Mouse (Mus musculus) CH12.LX (cell line): ENCODE data around the gene Fars2. TPM values are rescaled to one million over a fixed set of nuclear protein-coding genes. Genes with fewer than 3 reads are reported as not detected.

Experiments used
- DNase-seq: peaks from one replicate; pipeline ENCODE4 v3.0.0-alpha.2; 2013; ENCODE audit errors: extremely low read depth
- H3K27ac ChIP-seq: 2 replicates; pipeline ENCODE4 v1.5.1; 2012; ENCODE audit warnings: low read depth, mild to moderate bottlenecking, control low read depth, moderate library complexity; ENCODE audit not compliant: insufficient read depth
- H3K27me3 ChIP-seq: replicated peaks from 2 replicates; pipeline ENCODE3; 2012; ENCODE audit warnings: inconsistent platforms
- H3K36me3 ChIP-seq, 2 experiments: replicated peaks in 1 of 2; 2 replicates each; pipeline versions ENCODE3 to v1.6.1; 2012; ENCODE audit warnings: inconsistent platforms in 1 of 2, low read length in 1 of 2, mild to moderate bottlenecking in 1 of 2, mixed read lengths in 1 of 2, moderate library complexity in 1 of 2; ENCODE audit not compliant: control insufficient read depth in 1 of 2, insufficient read depth in 1 of 2
- H3K4me1 ChIP-seq, 2 experiments: 2 replicates each; pipeline ENCODE4 v1.6.1; 2012; ENCODE audit warnings: inconsistent platforms in 1 of 2, moderate library complexity in 1 of 2; ENCODE audit not compliant: insufficient read depth in 2 of 2, control insufficient read depth in 1 of 2
- H3K4me2 ChIP-seq: 2 replicates; pipeline ENCODE4 v1.6.1; 2012; ENCODE audit warnings: low read depth, mild to moderate bottlenecking, control low read depth; ENCODE audit not compliant: poor library complexity, insufficient read depth, severe bottlenecking
- H3K4me3 ChIP-seq, 3 experiments: fragments of 150-350 bp in 1 of 3; sonication (generic) in 1 of 3; replicated peaks in 1 of 3; 2 replicates each; pipeline versions ENCODE3 to v1.5.1; 2011 to 2012; ENCODE audit warnings: low read depth in 2 of 3, low read length in 2 of 3, mild to moderate bottlenecking in 2 of 3, moderate library complexity in 2 of 3, control low read depth in 1 of 3, improper control_type of control experiment in 1 of 3, inconsistent platforms in 1 of 3, mixed read lengths in 1 of 3; ENCODE audit not compliant: poor library complexity in 1 of 3
- H3K79me2 ChIP-seq: replicated peaks from 2 replicates; pipeline ENCODE4 v1.6.1; 2012; ENCODE audit warnings: mild to moderate bottlenecking, moderate library complexity; ENCODE audit not compliant: control insufficient read depth, poor library complexity, insufficient read depth, severe bottlenecking; ENCODE audit errors: extremely low read depth
- H3K9ac ChIP-seq: 2 replicates; pipeline ENCODE4 v1.6.1; 2012; ENCODE audit warnings: low read depth, mild to moderate bottlenecking, control low read depth, moderate library complexity; ENCODE audit not compliant: insufficient read depth
- H3K9me3 ChIP-seq: replicated peaks from 2 replicates; pipeline ENCODE3; 2012; ENCODE audit warnings: low read length, inconsistent platforms, mixed read lengths
- BHLHE40 ChIP-seq: IDR thresholded peaks from 2 replicates; pipeline ENCODE4 v1.6.1; 2011; ENCODE audit warnings: mild to moderate bottlenecking, low read depth, low read length, improper control_type of control experiment
- CHD1 ChIP-seq: IDR thresholded peaks from 2 replicates; pipeline ENCODE4 v1.6.1; 2012; ENCODE audit warnings: low read depth, low read length, improper control_type of control experiment, inconsistent platforms
- CHD2 ChIP-seq: IDR thresholded peaks from 2 replicates; pipeline ENCODE4 v1.6.1; 2011; ENCODE audit warnings: low read length, improper control_type of control experiment
- CTCF ChIP-seq, 2 experiments: IDR thresholded peaks in 1 of 2; conservative IDR thresholded peaks in 1 of 2; 2 replicates each; pipeline ENCODE4 v1.5.1; 2011 to 2012; ENCODE audit warnings: low read depth in 2 of 2, low read length in 2 of 2, improper control_type of control experiment in 1 of 2, inconsistent platforms in 1 of 2, mild to moderate bottlenecking in 1 of 2, moderate library complexity in 1 of 2
- EP300 ChIP-seq: IDR thresholded peaks from 2 replicates; pipeline ENCODE4 v1.6.1; 2011; ENCODE audit warnings: low read length, improper control_type of control experiment
- ETS1 ChIP-seq: conservative IDR thresholded peaks from 2 replicates; pipeline ENCODE4 v1.6.1; 2012; ENCODE audit warnings: low read depth, mild to moderate bottlenecking, inconsistent platforms, low read length, improper control_type of control experiment, moderate library complexity
- GABPA ChIP-seq: IDR thresholded peaks from 2 replicates; pipeline ENCODE4 v1.6.1; 2012; ENCODE audit warnings: low read depth, low read length, improper control_type of control experiment, inconsistent platforms; ENCODE audit not compliant: insufficient replicate concordance
- HCFC1 ChIP-seq: IDR thresholded peaks from 2 replicates; pipeline ENCODE4 v1.6.1; 2012; ENCODE audit warnings: low read depth, mild to moderate bottlenecking, inconsistent platforms, low read length, improper control_type of control experiment
- JUND ChIP-seq: conservative IDR thresholded peaks from 2 replicates; pipeline ENCODE4 v1.6.1; 2011; ENCODE audit warnings: low read depth, low read length, improper control_type of control experiment
- KAT2A ChIP-seq: IDR thresholded peaks from 2 replicates; pipeline ENCODE4 v1.6.1; 2012; ENCODE audit warnings: low read length, improper control_type of control experiment, inconsistent platforms; ENCODE audit not compliant: insufficient replicate concordance
- MAX ChIP-seq: IDR thresholded peaks from 2 replicates; pipeline ENCODE4 v1.6.1; 2011; ENCODE audit warnings: low read length, improper control_type of control experiment
- MYC ChIP-seq: IDR thresholded peaks from 2 replicates; pipeline ENCODE4 v1.6.1; 2011; ENCODE audit warnings: low read depth, mild to moderate bottlenecking, improper control_type of control experiment, low read length
- NRF1 ChIP-seq: IDR thresholded peaks from 2 replicates; pipeline ENCODE4 v1.6.1; 2014; ENCODE audit warnings: low read depth, mild to moderate bottlenecking, inconsistent platforms, low read length, improper control_type of control experiment, moderate library complexity
- PAX5 ChIP-seq: IDR thresholded peaks from 2 replicates; pipeline ENCODE4 v1.6.1; 2012; ENCODE audit warnings: low read length, inconsistent platforms, mixed read lengths
- POLR2A ChIP-seq: IDR thresholded peaks from 2 replicates; pipeline ENCODE4 v1.6.1; 2011; ENCODE audit warnings: low read depth, mild to moderate bottlenecking, improper control_type of control experiment, low read length
- POLR2AphosphoS2 ChIP-seq: IDR thresholded peaks from 2 replicates; pipeline ENCODE4 v1.6.1; 2011; ENCODE audit warnings: low read depth, low read length, improper control_type of control experiment
- RAD21 ChIP-seq: IDR thresholded peaks from 2 replicates; pipeline ENCODE4 v1.6.1; 2011; ENCODE audit warnings: low read depth, mild to moderate bottlenecking, low read length, improper control_type of control experiment, moderate library complexity
- RCOR1 ChIP-seq: conservative IDR thresholded peaks from 2 replicates; pipeline ENCODE4 v1.6.1; 2012; ENCODE audit warnings: low read depth, mild to moderate bottlenecking, inconsistent platforms, low read length, improper control_type of control experiment
- SMC3 ChIP-seq: IDR thresholded peaks from 2 replicates; pipeline ENCODE4 v1.6.1; 2011; ENCODE audit warnings: low read depth, low read length, improper control_type of control experiment
- TBP ChIP-seq: conservative IDR thresholded peaks from 2 replicates; pipeline ENCODE4 v1.6.1; 2011; ENCODE audit warnings: low read depth, low read length, improper control_type of control experiment
- UBTF ChIP-seq: IDR thresholded peaks from 2 replicates; pipeline ENCODE4 v1.6.1; 2012; ENCODE audit warnings: low read depth, mild to moderate bottlenecking, inconsistent platforms, low read length, improper control_type of control experiment, moderate library complexity
- USF1 ChIP-seq: IDR thresholded peaks from 2 replicates; pipeline ENCODE4 v1.6.1; 2014; ENCODE audit warnings: low read depth, mild to moderate bottlenecking, inconsistent platforms, low read length, improper control_type of control experiment
- USF2 ChIP-seq: conservative IDR thresholded peaks from 2 replicates; pipeline ENCODE4 v1.6.1; 2011; ENCODE audit warnings: low read depth, low read length, improper control_type of control experiment
- ZKSCAN1 ChIP-seq: IDR thresholded peaks from 2 replicates; pipeline ENCODE4 v1.6.1; 2012; ENCODE audit warnings: low read depth, inconsistent platforms, low read length, improper control_type of control experiment, borderline replicate concordance
- ZNF384 ChIP-seq: IDR thresholded peaks from 2 replicates; pipeline ENCODE4 v1.6.1; 2012; ENCODE audit warnings: low read depth, low read length, improper control_type of control experiment, inconsistent platforms
- dilution Hi-C: fragments of 300-500 bp; cut with MboI; formaldehyde crosslinking; loops from 2 replicates; pipeline ENCODE4 v1.14.3; 2020; ENCODE audit warnings: low sequenced_read_pairs; ENCODE audit not compliant: extremely low pct_unique_long_range_greater_than_20kb, extremely low pct_ligation_motif_present
- in situ Hi-C: fragments of 300-500 bp; cut with MboI; formaldehyde crosslinking; loops from 3 replicates; pipeline ENCODE4 v1.14.3; 2019; ENCODE audit warnings: low sequenced_read_pairs, low pct_ligation_motif_present, low pct_unique_long_range_greater_than_20kb, mixed read lengths
- polyA plus RNA-seq: library from polyadenylated mRNA; unstranded; fragments of >175 nt; gene quantifications from 2 replicates; pipeline ENCODE4 v1.2.1, GENCODE M21; 2012; ENCODE audit warnings: low read depth; ENCODE audit not compliant: insufficient read length
- total RNA-seq, 2 experiments: library from RNA; depleted of rRNA; stranded (reverse); fragments of 300-350 nt in 1 of 2; fragments of >200 nt in 1 of 2; gene quantifications; 2 replicates each; pipeline ENCODE4 v1.2.3; 2012 to 2014

The Fars2 gene
- total and polyA plus RNA-seq, 3 experiments = 30.2 to 47.7 (median 46.4) TPM

GRCm38 (mm10) chr13:36084701-36085100, 32.5 kb upstream of the Fars2 start:
- no peak for DNase-seq
- H3K27me3 ChIP-seq = no peaks in the 10 kb centered on the region
- no peak overlapping the region for H3K9ac ChIP-seq
- H3K4me2 ChIP-seq = no peak overlapping the region
- peaks cover 5 to 26% of the 10 kb centered on the region in 2 experiments; a peak in 3 of 4 replicates for H3K4me1 ChIP-seq
- no peaks in the 10 kb centered on the region for H3K9me3 ChIP-seq
- H3K4me3 ChIP-seq = no peak overlapping the region
- H3K79me2 ChIP-seq = no peaks in the 10 kb centered on the region
- in situ Hi-C loops (no loop called here), dilution Hi-C loops (no loop called here)
- H3K27ac ChIP-seq = no peak overlapping the region
- TF ChIP-seq ZKSCAN1 = no peak
- TF ChIP-seq MYC = no peak
- no peak for TF ChIP-seq NRF1
- no peak for TF ChIP-seq EP300
- H3K36me3 ChIP-seq = peaks cover 13 to 58% of the 10 kb centered on the region in 2 experiments

DNA sequence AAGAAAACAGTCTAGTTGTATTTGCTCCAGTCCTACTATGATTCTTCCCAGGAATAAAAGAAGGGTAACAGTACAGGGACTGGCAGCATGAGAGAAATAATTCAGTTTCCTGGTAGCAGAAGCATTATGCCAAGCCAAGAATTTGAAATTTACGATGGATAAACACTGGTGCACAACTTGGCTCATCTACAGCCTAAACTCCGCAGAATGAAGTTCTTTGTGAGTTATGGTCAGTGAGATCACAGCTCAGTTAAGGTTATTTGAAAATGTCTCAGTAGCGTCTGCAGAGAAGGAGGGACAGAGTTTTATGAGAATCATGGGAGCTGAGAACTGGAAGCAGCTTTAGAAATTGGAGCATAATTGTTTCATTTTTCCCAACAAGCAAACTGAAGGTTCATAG, 31.2 kb upstream of the Fars2 start:
- dilution Hi-C loops = no loop called here
- Histone ChIP-seq H3K27ac (no peak overlapping the region), H3K27me3 (no peaks in the 10 kb centered on the region), H3K79me2 (no peaks in the 10 kb centered on the region), H3K4me3 (no peak overlapping the region), H3K4me1 (peaks cover 5 to 38% of the 10 kb centered on the region in 2 experiments; a peak in 3 of 4 replicates)
- TF ChIP-seq TBP (no peak), JUND (no peak), POLR2A (no peak), KAT2A (no peak), MAX (no peak), CTCF (conservative IDR thresholded peaks at IDR 0.05 in 1 of 2, IDR thresholded peaks at IDR 0.05 in 1 of 2; ENCODE audit: low read depth in 2 of 2, low read length in 2 of 2) (no peak), CHD1 (no peak), USF1 (no peak), BHLHE40 (no peak), POLR2AphosphoS2 (no peak)
- TF ChIP-seq, all 38 proteins: peak for 0
- H3K9ac ChIP-seq = no peak overlapping the region
- in situ Hi-C loops = no loop called here
- H3K9me3 ChIP-seq = no peaks in the 10 kb centered on the region
- no peak overlapping the region for H3K4me2 ChIP-seq
- no peak for DNase-seq
- peaks cover 20 to 60% of the 10 kb centered on the region in 2 experiments for H3K36me3 ChIP-seq

GRCm38 (mm10) chr13:36086608-36087391, 30.4 kb upstream of the Fars2 start:
- no peak overlapping the region for H3K9ac ChIP-seq
- no peaks in the 10 kb centered on the region for H3K79me2 ChIP-seq
- no peak for DNase-seq
- in situ Hi-C loops (no loop called here), dilution Hi-C loops (no loop called here)
- no peak overlapping the region for H3K4me3 ChIP-seq
- H3K27me3 ChIP-seq = no peaks in the 10 kb centered on the region
- no peaks in the 10 kb centered on the region for H3K9me3 ChIP-seq
- H3K4me1 ChIP-seq = peaks cover 5 to 40% of the 10 kb centered on the region in 2 experiments; a peak in 3 of 4 replicates
- no peak overlapping the region for H3K4me2 ChIP-seq
- no peak overlapping the region for H3K27ac ChIP-seq
- H3K36me3 ChIP-seq = peaks cover 16 to 60% of the 10 kb centered on the region in 2 experiments
- TF ChIP-seq HCFC1 = no peak
- TF ChIP-seq SMC3 = no peak
- TF ChIP-seq PAX5 = no peak
- no peak for TF ChIP-seq ETS1
- TF ChIP-seq GABPA = no peak
- TF ChIP-seq USF2 = no peak
- no peak for TF ChIP-seq EP300
- TF ChIP-seq ZKSCAN1 = no peak
- TF ChIP-seq UBTF = no peak
- TF ChIP-seq BHLHE40 = no peak
- no peak for TF ChIP-seq JUND
- no peak for TF ChIP-seq RAD21
- no peak for TF ChIP-seq ZNF384
- TF ChIP-seq CHD2 = no peak
- no peak for TF ChIP-seq CTCF (conservative IDR thresholded peaks at IDR 0.05 in 1 of 2, IDR thresholded peaks at IDR 0.05 in 1 of 2; ENCODE audit: low read depth in 2 of 2, low read length in 2 of 2)
- TF ChIP-seq RCOR1 = no peak
- TF ChIP-seq POLR2A = no peak
